Mouse (Mus musculus): ENCODE measurements around the gene 2810021J22Rik.

DNA sequence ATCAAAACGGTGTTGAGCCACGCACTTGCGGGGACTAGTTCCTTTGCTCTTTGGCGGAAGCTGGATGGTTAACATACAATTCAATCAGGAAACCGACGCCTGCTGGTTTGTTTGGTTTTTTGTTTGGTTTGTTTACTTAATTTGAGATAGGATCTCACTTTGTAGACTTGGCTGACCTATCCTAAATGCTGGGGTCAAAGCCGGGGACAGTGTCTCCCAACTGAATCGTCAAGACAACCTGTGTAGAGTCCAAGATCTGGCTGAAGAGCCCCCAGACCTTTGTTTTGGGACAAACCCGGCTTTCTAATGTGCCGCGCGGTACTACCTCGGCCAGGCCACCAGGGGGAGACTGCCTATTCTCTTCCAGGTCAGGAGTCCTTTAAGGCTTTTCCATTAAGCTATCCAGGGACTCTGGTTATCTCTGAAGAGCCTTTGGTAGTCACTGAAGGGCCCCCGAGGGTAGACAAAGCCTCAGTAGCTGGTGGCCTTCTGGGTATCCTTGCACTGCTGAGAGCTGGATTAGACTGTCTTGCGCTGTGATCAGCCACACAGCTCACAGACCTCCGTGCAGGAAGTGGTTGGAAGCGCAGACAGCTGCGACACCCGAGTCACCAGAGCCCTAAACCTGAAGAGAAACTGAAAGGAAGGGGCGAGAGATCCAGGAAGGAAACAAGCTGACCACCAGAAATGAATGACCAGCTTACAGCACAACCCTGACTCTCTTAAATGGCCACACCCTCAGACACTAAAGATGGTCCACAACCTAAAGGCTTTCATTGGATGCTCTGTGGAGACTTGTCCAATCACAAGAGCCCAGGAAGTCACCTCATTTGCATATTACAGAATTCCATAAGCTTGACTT lies 61.0 kb downstream of the 2810021J22Rik start:
- TF ChIP-seq CTCF (IDR thresholded peaks at IDR 0.05; ENCODE audit: low read depth, low read length) (peak; percentile 73), POLR2A (IDR thresholded peaks at IDR 0.05; ENCODE audit: insufficient read depth, low read length) (no peak)

Data from ES-Bruce4 (cell line).